Mouse (Mus musculus) CH12.LX (cell line): Measurements from ENCODE around the gene Tagln2. TPM values are rescaled to one million over a fixed set of nuclear protein-coding genes. Genes with fewer than 3 reads are reported as not detected.

Experiments used
- DNase-seq: peaks from one replicate; pipeline ENCODE4 v3.0.0-alpha.2; 2013; ENCODE audit errors: extremely low read depth
- H3K27ac ChIP-seq: 2 replicates; pipeline ENCODE4 v1.5.1; 2012; ENCODE audit warnings: low read depth, mild to moderate bottlenecking, control low read depth, moderate library complexity; ENCODE audit not compliant: insufficient read depth
- H3K27me3 ChIP-seq: replicated peaks from 2 replicates; pipeline ENCODE3; 2012; ENCODE audit warnings: inconsistent platforms
- H3K36me3 ChIP-seq, 2 experiments: replicated peaks in 1 of 2; 2 replicates each; pipeline versions ENCODE3 to v1.6.1; 2012; ENCODE audit warnings: inconsistent platforms in 1 of 2, low read length in 1 of 2, mild to moderate bottlenecking in 1 of 2, mixed read lengths in 1 of 2, moderate library complexity in 1 of 2; ENCODE audit not compliant: control insufficient read depth in 1 of 2, insufficient read depth in 1 of 2
- H3K4me1 ChIP-seq, 2 experiments: 2 replicates each; pipeline ENCODE4 v1.6.1; 2012; ENCODE audit warnings: inconsistent platforms in 1 of 2, moderate library complexity in 1 of 2; ENCODE audit not compliant: insufficient read depth in 2 of 2, control insufficient read depth in 1 of 2
- H3K4me2 ChIP-seq: 2 replicates; pipeline ENCODE4 v1.6.1; 2012; ENCODE audit warnings: low read depth, mild to moderate bottlenecking, control low read depth; ENCODE audit not compliant: poor library complexity, insufficient read depth, severe bottlenecking
- H3K4me3 ChIP-seq, 3 experiments: fragments of 150-350 bp in 1 of 3; sonication (generic) in 1 of 3; replicated peaks in 1 of 3; 2 replicates each; pipeline versions ENCODE3 to v1.5.1; 2011 to 2012; ENCODE audit warnings: low read depth in 2 of 3, low read length in 2 of 3, mild to moderate bottlenecking in 2 of 3, moderate library complexity in 2 of 3, control low read depth in 1 of 3, improper control_type of control experiment in 1 of 3, inconsistent platforms in 1 of 3, mixed read lengths in 1 of 3; ENCODE audit not compliant: poor library complexity in 1 of 3
- H3K79me2 ChIP-seq: replicated peaks from 2 replicates; pipeline ENCODE4 v1.6.1; 2012; ENCODE audit warnings: mild to moderate bottlenecking, moderate library complexity; ENCODE audit not compliant: control insufficient read depth, poor library complexity, insufficient read depth, severe bottlenecking; ENCODE audit errors: extremely low read depth
- H3K9ac ChIP-seq: 2 replicates; pipeline ENCODE4 v1.6.1; 2012; ENCODE audit warnings: low read depth, mild to moderate bottlenecking, control low read depth, moderate library complexity; ENCODE audit not compliant: insufficient read depth
- H3K9me3 ChIP-seq: replicated peaks from 2 replicates; pipeline ENCODE3; 2012; ENCODE audit warnings: low read length, inconsistent platforms, mixed read lengths
- BHLHE40 ChIP-seq: IDR thresholded peaks from 2 replicates; pipeline ENCODE4 v1.6.1; 2011; ENCODE audit warnings: mild to moderate bottlenecking, low read depth, low read length, improper control_type of control experiment
- CHD1 ChIP-seq: IDR thresholded peaks from 2 replicates; pipeline ENCODE4 v1.6.1; 2012; ENCODE audit warnings: low read depth, low read length, improper control_type of control experiment, inconsistent platforms
- CHD2 ChIP-seq: IDR thresholded peaks from 2 replicates; pipeline ENCODE4 v1.6.1; 2011; ENCODE audit warnings: low read length, improper control_type of control experiment
- CTCF ChIP-seq, 2 experiments: IDR thresholded peaks in 1 of 2; conservative IDR thresholded peaks in 1 of 2; 2 replicates each; pipeline ENCODE4 v1.5.1; 2011 to 2012; ENCODE audit warnings: low read depth in 2 of 2, low read length in 2 of 2, improper control_type of control experiment in 1 of 2, inconsistent platforms in 1 of 2, mild to moderate bottlenecking in 1 of 2, moderate library complexity in 1 of 2
- E2F4 ChIP-seq: IDR thresholded peaks from 2 replicates; pipeline ENCODE4 v1.6.1; 2011; ENCODE audit warnings: low read depth, low read length, improper control_type of control experiment; ENCODE audit not compliant: insufficient replicate concordance
- ELF1 ChIP-seq: IDR thresholded peaks from 2 replicates; pipeline ENCODE4 v1.6.1; 2014; ENCODE audit warnings: low read depth, mild to moderate bottlenecking, inconsistent platforms, low read length, improper control_type of control experiment
- ETS1 ChIP-seq: conservative IDR thresholded peaks from 2 replicates; pipeline ENCODE4 v1.6.1; 2012; ENCODE audit warnings: low read depth, mild to moderate bottlenecking, inconsistent platforms, low read length, improper control_type of control experiment, moderate library complexity
- GABPA ChIP-seq: IDR thresholded peaks from 2 replicates; pipeline ENCODE4 v1.6.1; 2012; ENCODE audit warnings: low read depth, low read length, improper control_type of control experiment, inconsistent platforms; ENCODE audit not compliant: insufficient replicate concordance
- JUN ChIP-seq: IDR thresholded peaks from 2 replicates; pipeline ENCODE4 v1.6.1; 2011; ENCODE audit warnings: low read depth, mild to moderate bottlenecking, low read length, improper control_type of control experiment, moderate library complexity; ENCODE audit not compliant: insufficient read depth
- JUND ChIP-seq: conservative IDR thresholded peaks from 2 replicates; pipeline ENCODE4 v1.6.1; 2011; ENCODE audit warnings: low read depth, low read length, improper control_type of control experiment
- KAT2A ChIP-seq: IDR thresholded peaks from 2 replicates; pipeline ENCODE4 v1.6.1; 2012; ENCODE audit warnings: low read length, improper control_type of control experiment, inconsistent platforms; ENCODE audit not compliant: insufficient replicate concordance
- MAFK ChIP-seq: IDR thresholded peaks from 2 replicates; pipeline ENCODE4 v1.6.1; 2011; ENCODE audit warnings: low read length, improper control_type of control experiment; ENCODE audit not compliant: insufficient replicate concordance
- MAZ ChIP-seq: IDR thresholded peaks from 2 replicates; pipeline ENCODE4 v1.6.1; 2012; ENCODE audit warnings: low read depth, mild to moderate bottlenecking, inconsistent platforms, low read length, improper control_type of control experiment, moderate library complexity
- MEF2A ChIP-seq: IDR thresholded peaks from 2 replicates; pipeline ENCODE4 v1.6.1; 2014; ENCODE audit warnings: low read depth, mild to moderate bottlenecking, inconsistent platforms, low read length, improper control_type of control experiment, borderline replicate concordance
- MXI1 ChIP-seq: IDR thresholded peaks from 2 replicates; pipeline ENCODE4 v1.6.1; 2011; ENCODE audit warnings: mild to moderate bottlenecking, low read depth, low read length, improper control_type of control experiment
- MYC ChIP-seq: IDR thresholded peaks from 2 replicates; pipeline ENCODE4 v1.6.1; 2011; ENCODE audit warnings: low read depth, mild to moderate bottlenecking, improper control_type of control experiment, low read length
- NELFE ChIP-seq: IDR thresholded peaks from 2 replicates; pipeline ENCODE4 v1.6.1; 2011; ENCODE audit warnings: low read depth, low read length, improper control_type of control experiment
- PAX5 ChIP-seq: IDR thresholded peaks from 2 replicates; pipeline ENCODE4 v1.6.1; 2012; ENCODE audit warnings: low read length, inconsistent platforms, mixed read lengths
- POLR2A ChIP-seq: IDR thresholded peaks from 2 replicates; pipeline ENCODE4 v1.6.1; 2011; ENCODE audit warnings: low read depth, mild to moderate bottlenecking, improper control_type of control experiment, low read length
- POLR2AphosphoS2 ChIP-seq: IDR thresholded peaks from 2 replicates; pipeline ENCODE4 v1.6.1; 2011; ENCODE audit warnings: low read depth, low read length, improper control_type of control experiment
- RAD21 ChIP-seq: IDR thresholded peaks from 2 replicates; pipeline ENCODE4 v1.6.1; 2011; ENCODE audit warnings: low read depth, mild to moderate bottlenecking, low read length, improper control_type of control experiment, moderate library complexity
- RCOR1 ChIP-seq: conservative IDR thresholded peaks from 2 replicates; pipeline ENCODE4 v1.6.1; 2012; ENCODE audit warnings: low read depth, mild to moderate bottlenecking, inconsistent platforms, low read length, improper control_type of control experiment
- SIN3A ChIP-seq: IDR thresholded peaks from 2 replicates; pipeline ENCODE4 v1.6.1; 2012; ENCODE audit warnings: low read length, improper control_type of control experiment, inconsistent platforms
- SMC3 ChIP-seq: IDR thresholded peaks from 2 replicates; pipeline ENCODE4 v1.6.1; 2011; ENCODE audit warnings: low read depth, low read length, improper control_type of control experiment
- TBP ChIP-seq: conservative IDR thresholded peaks from 2 replicates; pipeline ENCODE4 v1.6.1; 2011; ENCODE audit warnings: low read depth, low read length, improper control_type of control experiment
- TCF12 ChIP-seq: IDR thresholded peaks from 2 replicates; pipeline ENCODE4 v1.6.1; 2014; ENCODE audit warnings: low read depth, mild to moderate bottlenecking, inconsistent platforms, low read length, improper control_type of control experiment
- UBTF ChIP-seq: IDR thresholded peaks from 2 replicates; pipeline ENCODE4 v1.6.1; 2012; ENCODE audit warnings: low read depth, mild to moderate bottlenecking, inconsistent platforms, low read length, improper control_type of control experiment, moderate library complexity
- USF1 ChIP-seq: IDR thresholded peaks from 2 replicates; pipeline ENCODE4 v1.6.1; 2014; ENCODE audit warnings: low read depth, mild to moderate bottlenecking, inconsistent platforms, low read length, improper control_type of control experiment
- ZKSCAN1 ChIP-seq: IDR thresholded peaks from 2 replicates; pipeline ENCODE4 v1.6.1; 2012; ENCODE audit warnings: low read depth, inconsistent platforms, low read length, improper control_type of control experiment, borderline replicate concordance
- ZMIZ1 ChIP-seq: IDR thresholded peaks from 2 replicates; pipeline ENCODE4 v1.6.1; 2012; ENCODE audit warnings: low read depth, mild to moderate bottlenecking, inconsistent platforms, low read length, improper control_type of control experiment
- ZNF384 ChIP-seq: IDR thresholded peaks from 2 replicates; pipeline ENCODE4 v1.6.1; 2012; ENCODE audit warnings: low read depth, low read length, improper control_type of control experiment, inconsistent platforms
- dilution Hi-C: fragments of 300-500 bp; cut with MboI; formaldehyde crosslinking; loops from 2 replicates; pipeline ENCODE4 v1.14.3; 2020; ENCODE audit warnings: low sequenced_read_pairs; ENCODE audit not compliant: extremely low pct_unique_long_range_greater_than_20kb, extremely low pct_ligation_motif_present
- in situ Hi-C: fragments of 300-500 bp; cut with MboI; formaldehyde crosslinking; loops from 3 replicates; pipeline ENCODE4 v1.14.3; 2019; ENCODE audit warnings: low sequenced_read_pairs, low pct_ligation_motif_present, low pct_unique_long_range_greater_than_20kb, mixed read lengths
- polyA plus RNA-seq: library from polyadenylated mRNA; unstranded; fragments of >175 nt; gene quantifications from 2 replicates; pipeline ENCODE4 v1.2.1, GENCODE M21; 2012; ENCODE audit warnings: low read depth; ENCODE audit not compliant: insufficient read length
- total RNA-seq, 2 experiments: library from RNA; depleted of rRNA; stranded (reverse); fragments of 300-350 nt in 1 of 2; fragments of >200 nt in 1 of 2; gene quantifications; 2 replicates each; pipeline ENCODE4 v1.2.3; 2012 to 2014

The Tagln2 gene
- total and polyA plus RNA-seq, 3 experiments: 172 to 337 (median 206) TPM

DNA sequence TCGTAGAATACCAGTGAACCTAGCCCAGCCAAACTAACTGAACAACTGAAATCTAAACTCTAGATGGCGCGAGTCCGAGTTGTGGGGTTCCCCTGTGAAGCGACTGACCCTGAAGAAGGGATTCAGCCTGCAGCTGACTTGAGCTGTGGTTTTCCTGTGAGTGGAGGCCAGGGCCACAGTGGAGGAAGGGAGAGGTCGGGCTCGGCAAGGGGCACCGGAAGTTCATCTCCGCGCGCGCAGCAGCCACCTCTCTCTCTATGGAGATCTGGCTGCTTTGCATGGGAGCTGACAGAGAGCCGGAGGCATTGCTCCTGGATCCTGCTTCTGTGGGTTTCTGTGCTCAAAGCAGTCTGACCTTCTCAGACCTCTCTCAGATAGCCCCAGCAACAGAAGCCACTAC is 13.1 kb downstream of the Tagln2 start (continued):
- TF ChIP-seq USF1 (no peak), TBP (peak; percentile 79), ZKSCAN1 (no peak), PAX5 (no peak), RAD21 (peak; percentile 34), KAT2A (no peak), UBTF (no peak), MEF2A (peak; percentile 75; the same call in 1 of the 2 replicates), RCOR1 (no peak)

DNA sequence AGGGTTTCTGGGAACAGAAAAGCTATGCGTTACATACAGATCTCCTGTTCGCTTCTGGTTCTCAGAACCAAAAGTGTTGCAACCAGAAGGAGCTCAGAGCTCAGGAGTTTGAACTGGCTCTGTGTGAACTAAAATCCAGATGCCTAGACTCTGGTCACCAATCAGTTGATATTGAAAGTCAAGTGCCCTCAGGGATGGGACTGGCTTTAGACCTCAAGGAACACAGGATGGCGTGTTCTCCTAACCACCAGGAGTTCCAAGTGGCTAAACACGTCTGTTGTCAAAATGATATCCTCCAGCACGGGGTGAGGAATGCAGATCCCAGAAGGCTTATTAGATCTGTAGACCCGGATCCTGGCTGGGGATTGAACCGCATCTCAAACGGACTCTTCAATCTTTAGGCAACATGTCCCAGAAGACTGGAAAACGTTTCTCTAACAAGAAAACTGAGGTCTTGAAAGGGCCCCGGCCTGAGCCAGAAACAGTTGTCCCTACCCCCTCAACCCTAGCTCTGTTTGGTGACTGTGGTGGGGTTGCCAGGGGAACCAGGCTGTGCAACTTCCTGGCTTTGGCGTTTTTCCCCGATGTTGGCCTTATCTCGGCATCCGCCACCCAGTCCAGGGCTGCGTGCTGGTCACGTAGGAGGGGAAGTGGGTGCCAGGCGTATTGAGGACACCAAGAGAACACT is 13.8 kb downstream of the Tagln2 start:
- H3K4me2 ChIP-seq: peak overlapping the region; percentile 84
- in situ Hi-C loops: no loop called here
- no peaks in the 10 kb centered on the region; the same call in 1 of the 2 replicates for H3K79me2 ChIP-seq
- H3K9ac ChIP-seq: peak overlapping the region; percentile 88
- no peaks in the 10 kb centered on the region for H3K27me3 ChIP-seq
- 0 out of 2 replicates have a peak, but pooled peaks have one; percentile 37 for TF ChIP-seq POLR2AphosphoS2
- peak; percentile 67 for TF ChIP-seq POLR2A
- no peak for TF ChIP-seq JUN
- 0 out of 2 replicates have a peak, but pooled peaks have one; percentile 11 for TF ChIP-seq TBP
- TF ChIP-seq KAT2A: no peak
- no peak for TF ChIP-seq E2F4
- no peak; the same call in 1 of the 2 replicates for TF ChIP-seq MEF2A
- no peak for TF ChIP-seq RAD21
- peak; percentile 67; the same call in 1 of the 2 replicates for TF ChIP-seq ZMIZ1
- peak; percentile 73 for TF ChIP-seq BHLHE40
- peak; percentile 81 for TF ChIP-seq CHD1
- TF ChIP-seq ETS1: no peak
- no peak for TF ChIP-seq GABPA
- 0 out of 2 replicates have a peak, but pooled peaks have one; percentile 53 for TF ChIP-seq NELFE
- peak; percentile 49 for TF ChIP-seq SIN3A
- no peak for TF ChIP-seq USF1
- no peak for TF ChIP-seq MAFK
- TF ChIP-seq ZNF384: no peak
- peak; percentile 24; the same call in 1 of the 2 replicates for TF ChIP-seq UBTF
- TF ChIP-seq MAZ: peak; percentile 21; the same call in 1 of the 2 replicates
- TF ChIP-seq ELF1: peak; percentile 80
- peak; percentile 82 for TF ChIP-seq MXI1
- TF ChIP-seq RCOR1: no peak
- TF ChIP-seq CHD2: no peak
- no peak for TF ChIP-seq TCF12
- TF ChIP-seq CTCF (conservative IDR thresholded peaks at IDR 0.05 in 1 of 2, IDR thresholded peaks at IDR 0.05 in 1 of 2; ENCODE audit: low read depth in 2 of 2, low read length in 2 of 2): no peak
- no peak for TF ChIP-seq JUND
- TF ChIP-seq MYC: 0 out of 2 replicates have a peak, but pooled peaks have one; percentile 6
- TF ChIP-seq SMC3: no peak
- dilution Hi-C loops: no loop called here
- H3K4me1 ChIP-seq: peaks cover 13 to 50% of the 10 kb centered on the region in 2 experiments
- H3K27ac ChIP-seq: peak overlapping the region; percentile 96
- H3K9me3 ChIP-seq: peaks cover 11% of the 10 kb centered on the region
- peak overlapping the region; percentile 46 to 51 (median 49) for H3K4me3 ChIP-seq
- peak; percentile 88 for DNase-seq
- peaks cover 0 to 12% of the 10 kb centered on the region in 2 experiments for H3K36me3 ChIP-seq
